Mouse (Mus musculus) MEL (cell line): ENCODE measurements around the gene Dntt.

Experiments used
- CHD1 ChIP-seq: IDR thresholded peaks from 2 replicates; pipeline ENCODE4 v1.6.1; 2012; ENCODE audit warnings: low read depth, mild to moderate bottlenecking, inconsistent platforms, low read length, improper control_type of control experiment
- CTCF ChIP-seq, 3 experiments: IDR thresholded peaks in 2 of 3; conservative IDR thresholded peaks in 1 of 3; 2 replicates each; pipeline ENCODE4 v1.5.1; 2011 to 2012; ENCODE audit warnings: low read length in 3 of 3, low read depth in 2 of 3, mild to moderate bottlenecking in 2 of 3, improper control_type of control experiment in 1 of 3, inconsistent platforms in 1 of 3, mixed read lengths in 1 of 3, moderate library complexity in 1 of 3; ENCODE audit not compliant: control insufficient read depth in 1 of 3, insufficient read depth in 1 of 3, poor library complexity in 1 of 3, severe bottlenecking in 1 of 3
- EP300 ChIP-seq, 2 experiments: IDR thresholded peaks; 2 replicates each; pipeline ENCODE4 v1.6.1; 2011; ENCODE audit warnings: improper control_type of control experiment in 2 of 2, low read length in 2 of 2, low read depth in 1 of 2, mild to moderate bottlenecking in 1 of 2
- GABPA ChIP-seq: IDR thresholded peaks from 2 replicates; pipeline ENCODE4 v1.6.1; 2012; ENCODE audit warnings: low read depth, mild to moderate bottlenecking, inconsistent platforms, low read length, improper control_type of control experiment, moderate library complexity
- HCFC1 ChIP-seq: IDR thresholded peaks from 2 replicates; pipeline ENCODE4 v1.6.1; 2012; ENCODE audit warnings: low read depth, mild to moderate bottlenecking, inconsistent platforms, low read length, improper control_type of control experiment, moderate library complexity
- MAFK ChIP-seq: IDR thresholded peaks from 2 replicates; pipeline ENCODE4 v1.6.1; 2011; ENCODE audit warnings: low read depth, mild to moderate bottlenecking, low read length, improper control_type of control experiment, borderline replicate concordance
- MAZ ChIP-seq: IDR thresholded peaks from 2 replicates; pipeline ENCODE4 v1.6.1; 2012; ENCODE audit warnings: low read depth, mild to moderate bottlenecking, inconsistent platforms, low read length, improper control_type of control experiment
- POLR2A ChIP-seq, 2 experiments: IDR thresholded peaks; 2 replicates each; pipeline ENCODE4 v1.6.1; 2011 to 2012; ENCODE audit warnings: low read length in 2 of 2, mild to moderate bottlenecking in 2 of 2, control low read depth in 1 of 2, improper control_type of control experiment in 1 of 2, low read depth in 1 of 2, moderate library complexity in 1 of 2; ENCODE audit not compliant: control insufficient read depth in 1 of 2, insufficient read depth in 1 of 2, poor library complexity in 1 of 2
- POLR2AphosphoS2 ChIP-seq: IDR thresholded peaks from 2 replicates; pipeline ENCODE4 v1.6.1; 2011; ENCODE audit warnings: low read length, improper control_type of control experiment
- SIN3A ChIP-seq: IDR thresholded peaks from 2 replicates; pipeline ENCODE4 v1.6.1; 2012; ENCODE audit warnings: low read length, improper control_type of control experiment, inconsistent platforms
- SMC3 ChIP-seq: IDR thresholded peaks from 2 replicates; pipeline ENCODE4 v1.6.1; 2011; ENCODE audit warnings: low read depth, low read length, improper control_type of control experiment
- TAL1 ChIP-seq: IDR thresholded peaks from 2 replicates; pipeline ENCODE4 v1.6.1; 2012; ENCODE audit warnings: mild to moderate bottlenecking, inconsistent platforms, low read length, moderate library complexity, mixed read lengths
- ZKSCAN1 ChIP-seq: IDR thresholded peaks from 2 replicates; pipeline ENCODE4 v1.6.1; 2012; ENCODE audit warnings: low read depth, mild to moderate bottlenecking, inconsistent platforms, low read length, improper control_type of control experiment, moderate library complexity

GRCm38 (mm10) chr19:41086289-41086688 is 57.2 kb downstream of the Dntt start:
- no peak for TF ChIP-seq CTCF (IDR thresholded peaks at IDR 0.05 in 2 of 3, conservative IDR thresholded peaks at IDR 0.05 in 1 of 3; ENCODE audit: control insufficient read depth in 1 of 3, insufficient read depth in 1 of 3, low read depth in 2 of 3, low read length in 3 of 3, poor library complexity in 1 of 3, severe bottlenecking in 1 of 3)
- TF ChIP-seq POLR2A (IDR thresholded peaks at IDR 0.05; ENCODE audit: control insufficient read depth in 1 of 2, insufficient read depth in 1 of 2, low read depth in 1 of 2, low read length in 2 of 2, poor library complexity in 1 of 2) = no peak
- TF ChIP-seq SMC3 = no peak
- no peak for TF ChIP-seq EP300 (IDR thresholded peaks at IDR 0.05; ENCODE audit: low read depth in 1 of 2, low read length in 2 of 2)
- TF ChIP-seq MAZ = no peak
- TF ChIP-seq TAL1 = no peak
- no peak for TF ChIP-seq ZKSCAN1
- TF ChIP-seq HCFC1 = no peak
- no peak for TF ChIP-seq CHD1
- TF ChIP-seq POLR2AphosphoS2 = no peak
- no peak for TF ChIP-seq MAFK
- no peak for TF ChIP-seq GABPA
- no peak for TF ChIP-seq SIN3A
